Mouse (Mus musculus) telencephalon, adult 2 months (tissue): ENCODE data around the gene Fbxw2.
"Not testable (repeated sequence)": the region's sequence is repeated elsewhere in the genome, so short reads cannot be mapped to it uniquely, and the experiment has no call there.

ENCODE experiments used
- DNase-seq: peaks from one replicate; pipeline ENCODE4 v3.0.0-alpha.2; 2011; ENCODE audit warnings: low read depth, low spot score

The Fbxw2 gene

GRCm38 (mm10) chr2:34773673-34774072 is 52.4 kb downstream of the Fbxw2 start:
- DNase-seq, result no peak

GRCm38 (mm10) chr2:34772252-34773235 is 53.6 kb downstream of the Fbxw2 start:
- no peak for DNase-seq

DNA sequence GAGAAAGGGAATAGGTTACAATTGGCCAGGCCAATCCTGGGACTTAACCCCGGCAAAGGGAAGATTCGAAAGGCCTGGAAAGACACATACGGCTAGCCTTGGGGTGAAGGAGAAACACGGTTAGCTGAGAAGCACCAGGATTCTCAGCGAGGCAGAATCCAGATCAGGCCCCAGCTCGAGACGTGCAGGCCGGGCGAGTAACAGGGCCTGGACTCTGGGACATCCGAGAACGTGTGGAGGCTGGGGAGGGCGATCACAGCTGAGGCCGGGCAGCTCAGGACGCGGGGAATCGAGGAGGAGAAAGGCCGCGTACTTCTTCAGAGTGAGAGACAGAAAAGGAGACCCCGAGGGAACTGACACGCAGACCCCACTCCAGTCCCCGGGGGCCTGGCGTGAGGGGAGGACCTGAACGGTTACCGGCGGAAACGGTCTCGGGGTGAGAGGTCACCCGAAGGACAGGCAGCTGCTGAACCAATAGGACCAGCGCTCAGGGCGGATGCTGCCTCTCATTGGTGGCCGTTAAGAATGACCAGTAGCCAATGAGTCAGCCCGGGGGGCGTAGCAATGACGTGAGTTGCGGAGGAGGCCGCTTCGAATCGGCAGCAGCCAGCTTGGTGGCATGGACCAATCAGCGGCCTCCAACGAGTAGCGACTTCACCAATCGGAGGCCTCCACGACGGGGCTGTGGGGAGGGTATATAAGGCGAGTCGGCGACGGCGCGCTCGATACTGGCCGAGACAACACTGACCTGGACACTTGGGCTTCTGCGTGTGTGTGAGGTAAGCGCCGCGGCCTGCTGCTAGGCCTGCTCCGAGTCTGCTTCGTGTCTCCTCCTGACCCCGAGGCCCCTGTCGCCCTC is 54.5 kb downstream of the Fbxw2 start, which contains the start of gene Hspa5:
Hspa5 (plus strand) TSS at position 603 of the 859 bp plus-strand sequence.
- DNase-seq, result peak; percentile 100

GRCm38 (mm10) chr2:34770951-34771350 is 55.2 kb downstream of the Fbxw2 start:
- DNase-seq, result no peak

DNA sequence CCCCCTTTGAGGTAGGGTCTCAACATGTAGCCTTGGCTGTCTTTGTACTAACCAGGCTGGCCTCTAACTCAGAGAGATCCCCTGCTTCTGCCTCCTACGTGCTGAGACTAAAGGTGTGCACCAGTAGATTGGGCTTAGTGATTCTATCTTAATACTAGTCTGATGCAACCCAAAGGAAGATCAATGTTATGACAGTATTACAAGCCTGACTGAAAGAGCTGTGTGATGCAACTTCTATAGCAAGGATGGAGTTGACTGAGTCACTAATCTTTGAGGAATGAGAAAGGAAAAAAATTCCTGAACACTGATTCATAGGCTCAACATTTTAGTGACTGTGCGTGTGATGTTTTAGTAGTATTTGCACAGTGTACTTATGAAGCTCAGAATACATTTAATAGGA is 56.1 kb downstream of the Fbxw2 start:
- DNase-seq, result no peak

GRCm38 (mm10) chr2:34764801-34765200 is 61.3 kb downstream of the Fbxw2 start:
- DNase-seq, result no peak

DNA sequence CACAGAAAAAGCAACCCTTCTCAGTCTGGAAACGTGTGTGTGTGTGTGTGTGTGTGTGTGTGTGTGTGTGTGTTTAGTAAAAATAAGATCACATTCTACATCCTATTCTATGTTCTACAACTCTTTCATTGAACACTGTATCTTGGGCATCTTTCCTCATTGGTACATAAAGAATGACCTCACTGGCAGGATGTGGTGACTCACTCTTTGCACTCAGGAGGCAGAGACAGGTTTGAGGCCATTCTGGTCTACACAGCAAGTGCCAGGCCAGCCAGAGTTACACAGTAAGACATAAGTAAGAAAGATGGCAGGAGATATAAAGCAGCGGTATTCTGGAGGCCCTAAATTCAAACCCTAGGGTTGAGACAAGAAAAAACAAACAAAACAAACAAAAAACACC is 63.2 kb downstream of the Fbxw2 start:
- DNase-seq, result no peak

- no peak for DNase-seq
Observed at GRCm38 (mm10) chr2:34762174-34762573, 63.9 kb downstream of the Fbxw2 start.

GRCm38 (mm10) chr2:34761272-34761671 is 64.8 kb downstream of the Fbxw2 start:
- DNase-seq, result not testable (repeated sequence)

DNA sequence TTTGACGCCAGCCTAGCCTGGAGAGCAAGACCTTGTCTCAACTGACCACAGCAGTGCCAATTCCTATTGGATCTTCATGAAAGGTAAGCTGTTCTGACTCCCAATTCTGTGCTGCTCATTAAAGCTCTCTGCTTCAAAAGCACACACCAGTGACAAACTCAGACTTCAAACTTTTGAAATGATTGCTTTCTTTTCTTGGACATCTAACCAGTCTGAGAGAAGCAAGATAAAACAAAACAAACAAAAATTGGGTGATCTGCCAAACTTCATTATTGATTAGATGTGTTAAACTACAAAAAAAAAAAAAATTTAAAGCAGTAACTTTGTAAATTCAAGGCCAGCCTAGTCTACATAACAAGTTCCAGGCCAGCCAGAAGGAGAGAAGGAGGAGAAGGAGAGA is 68.8 kb downstream of the Fbxw2 start:
- DNase-seq, result no peak

DNA sequence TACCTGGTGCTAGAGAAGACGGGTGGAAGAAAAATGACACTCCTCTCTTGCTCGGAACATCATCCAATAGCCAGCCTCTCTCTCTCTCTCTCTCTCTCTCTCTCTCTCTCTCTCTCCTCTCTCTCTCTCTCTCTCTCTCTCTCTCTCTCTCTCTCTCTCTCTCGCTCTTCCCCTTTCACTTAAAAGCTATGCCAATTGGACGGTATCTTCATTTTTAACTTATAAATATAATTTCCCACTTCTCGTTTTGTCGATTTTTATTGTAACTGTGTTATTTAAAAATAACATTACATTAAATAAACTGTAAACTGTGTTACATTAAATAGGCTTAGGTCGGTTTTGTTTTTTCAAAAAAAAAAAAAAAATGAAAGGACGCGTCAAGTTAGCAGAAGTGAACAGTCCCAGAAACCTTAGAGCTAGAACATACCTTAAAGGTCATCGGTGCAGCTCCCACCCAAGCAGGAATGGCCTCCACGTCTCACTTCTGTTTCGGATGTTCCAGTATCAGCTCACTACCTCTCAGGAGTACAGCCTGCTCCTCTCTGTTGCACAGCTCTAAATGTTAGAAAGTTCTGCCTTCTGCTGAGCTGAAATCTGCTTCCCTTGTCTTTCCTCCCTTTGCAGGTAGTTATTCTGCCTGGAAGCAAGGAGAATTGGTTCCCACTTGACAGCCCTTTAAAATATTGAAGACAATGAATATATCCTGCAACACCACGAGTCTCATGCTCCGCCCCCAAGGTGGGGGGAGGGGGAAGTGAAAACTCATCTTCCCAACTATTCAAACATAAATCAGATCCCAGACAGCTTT is 71.4 kb downstream of the Fbxw2 start, which contains the start of gene Gapvd1:
Gapvd1 (minus strand) TSS at position 682 of the 808 bp plus-strand sequence.
- no peak for DNase-seq
